Mouse (Mus musculus) embryonic facial prominence, embryonic 10.5 days (tissue): ENCODE results near the gene Tmem214. TPM values are rescaled to one million over a fixed set of nuclear protein-coding genes. Genes with fewer than 3 reads are reported as not detected.

Experiments
- polyA plus RNA-seq: library from polyadenylated mRNA; unstranded; fragments of >200 nt; fragmentation: Nextera tagmentation; extraction: Ambion mirVana; gene quantifications from 2 replicates; pipeline ENCODE4 v1.2.1, GENCODE M21; 2016

The Tmem214 gene
- polyA plus RNA-seq, 1 experiment from 2014 or later = 68.7 TPM

Other genes with a start within 250 kb of the Tmem214 start
- gene Slc35f6, start 220.1 kb upstream of the Tmem214 start, polyA plus RNA-seq = 24.3 and 24.4 TPM in 2 replicates
- gene Cenpa, start 201.2 kb upstream of the Tmem214 start, polyA plus RNA-seq = 458 and 467 TPM in 2 replicates
- 32.8 and 39.6 TPM in 2 replicates for gene Dpysl5, start 156.4 kb upstream of the Tmem214 start, polyA plus RNA-seq
- gene Mapre3, start 53.4 kb upstream of the Tmem214 start, polyA plus RNA-seq = 15.2 and 15.5 TPM in 2 replicates
- gene Agbl5, start 20.7 kb downstream of the Tmem214 start, polyA plus RNA-seq = 21.8 and 26.9 TPM in 2 replicates
- gene Ost4, start 39.8 kb downstream of the Tmem214 start, polyA plus RNA-seq = 399 and 407 TPM in 2 replicates
- gene Emilin1, start 45.4 kb downstream of the Tmem214 start, polyA plus RNA-seq = 158 and 162 TPM in 2 replicates
- gene Khk, start 53.4 kb downstream of the Tmem214 start, polyA plus RNA-seq = 8.1 and 9.9 TPM in 2 replicates
- gene Cgref1, start 77.6 kb downstream of the Tmem214 start, polyA plus RNA-seq = 2.2 and 3.2 TPM in 2 replicates
- 142 and 150 TPM in 2 replicates for gene Preb, start 92.3 kb downstream of the Tmem214 start, polyA plus RNA-seq
- gene Tcf23, start 100.7 kb downstream of the Tmem214 start, polyA plus RNA-seq = not detected in 2 replicates
- 60.2 and 64.8 TPM in 2 replicates for gene Atraid, start 180.3 kb downstream of the Tmem214 start, polyA plus RNA-seq
- 9.9 and 12.2 TPM in 2 replicates for gene Slc5a6, start 180.9 kb downstream of the Tmem214 start, polyA plus RNA-seq
- 64.6 and 71.3 TPM in 2 replicates for gene Cad, start 186.8 kb downstream of the Tmem214 start, polyA plus RNA-seq
- not detected in 2 replicates for gene Dnajc5g, start 238.3 kb downstream of the Tmem214 start, polyA plus RNA-seq
- gene Slc30a3, start 240.2 kb downstream of the Tmem214 start, polyA plus RNA-seq = 0.59 and 0.85 TPM in 2 replicates
- not detected in 2 replicates for gene Trim54, start 248.7 kb downstream of the Tmem214 start, polyA plus RNA-seq